Mouse (Mus musculus) monocyte, adult 5-6 weeks (primary cell): ENCODE results near the gene Dlst. TPM values are rescaled to one million over a fixed set of nuclear protein-coding genes. Genes with fewer than 3 reads are reported as not detected.

Experiments used
- ATAC-seq: fragments of 153-309, 156-312 bp; replicated peaks from 2 replicates; pipeline ENCODE4 v1.8.0; 2017; ENCODE audit warnings: mild to moderate bottlenecking; ENCODE audit not compliant: low TSS enrichment, insufficient number of reproducible peaks, severe bottlenecking, poor library complexity, low FRiP score
- total RNA-seq: library from RNA; stranded (forward); fragments of 200-1000, 200-491, 200-594 nt; gene quantifications from 3 replicates; pipeline ENCODE4 v1.2.3, GENCODE M21; 2017

The Dlst gene
- total RNA-seq, 1 experiment from 2014 or later, result 346 TPM

- ATAC-seq, result no peak
Measured at GRCm38 (mm10) chr12:85175087-85175675, 64.5 kb downstream of the Dlst start.

- ATAC-seq, result no peak
Measured at GRCm38 (mm10) chr12:85175926-85176845, 65.6 kb downstream of the Dlst start.

- peak; percentile 45; the same call in 1 of the 2 replicates for ATAC-seq
Measured at GRCm38 (mm10) chr12:85176846-85177523, 66.4 kb downstream of the Dlst start.

GRCm38 (mm10) chr12:85177740-85178239 lies 67.2 kb downstream of the Dlst start, which contains the start of gene Pgf:
Gene Pgf, minus strand, starts transcription at chr12:85177790.
- 0 out of 2 replicates have a peak, but pooled peaks have one; percentile 21 for ATAC-seq

GRCm38 (mm10) chr12:85178294-85178693 lies 67.7 kb downstream of the Dlst start:
- no peak for ATAC-seq

- no peak for ATAC-seq
Measured at GRCm38 (mm10) chr12:85181475-85182344, 71.1 kb downstream of the Dlst start.

- ATAC-seq, result no peak
Measured at GRCm38 (mm10) chr12:85182345-85182643, 71.7 kb downstream of the Dlst start.

GRCm38 (mm10) chr12:85182898-85183297 lies 72.3 kb downstream of the Dlst start:
- ATAC-seq, result no peak

- no peak for ATAC-seq
Measured at GRCm38 (mm10) chr12:85184118-85184517, 73.5 kb downstream of the Dlst start.

Other genes starting within 250 kb of the Dlst start
- not detected in 3 replicates for gene Ltbp2, start 234.3 kb upstream of the Dlst start, total RNA-seq
- gene Fcf1, start 139.9 kb upstream of the Dlst start, total RNA-seq, result 101 to 149 TPM (median 133 TPM) in 3 replicates
- 42.8 to 69.6 TPM (median 53.8 TPM) in 3 replicates for gene Arel1, start 139.9 kb upstream of the Dlst start, total RNA-seq
- 22.6 to 86.9 TPM (median 34.8 TPM) in 3 replicates for gene Ylpm1, start 114.5 kb upstream of the Dlst start, total RNA-seq
- gene Prox2, start 74 bp upstream of the Dlst start, total RNA-seq, result 5.0 TPM in 1 of 3 replicates, not detected in the others
- gene Rps6kl1, start 40.4 kb downstream of the Dlst start, total RNA-seq, result 0.19 TPM in 1 of 3 replicates, not detected in the others
- gene Pgf, start 67.0 kb downstream of the Dlst start, total RNA-seq, result not detected in 3 replicates
- gene Eif2b2, start 108.6 kb downstream of the Dlst start, total RNA-seq, result 32.1 to 63.3 TPM (median 55.5 TPM) in 3 replicates
- gene Mlh3, start 159.8 kb downstream of the Dlst start, total RNA-seq, result 4.7 to 8.6 TPM (median 7.4 TPM) in 3 replicates
- 29.6 to 30.7 TPM (median 30.7 TPM) in 3 replicates for gene Acyp1, start 177.6 kb downstream of the Dlst start, total RNA-seq
- 0.11 TPM in 1 of 3 replicates, not detected in the others for gene Zc2hc1c, start 177.8 kb downstream of the Dlst start, total RNA-seq
- 30.4 to 50.6 TPM (median 33.8 TPM) in 3 replicates for gene Nek9, start 228.5 kb downstream of the Dlst start, total RNA-seq